Mouse (Mus musculus): ENCODE measurements around the gene Prss40. TPM values are rescaled to one million over a fixed set of nuclear protein-coding genes. Genes with fewer than 3 reads are reported as not detected.

Gene Prss40
- not detected in 2 replicates for polyA plus RNA-seq (2011; ENCODE audit: insufficient read depth, insufficient read length, low replicate concordance, missing spikeins)

- 84% methylated on average over 15 of the region's 15 CpGs for WGBS
- TF ChIP-seq POLR2A (IDR thresholded peaks at IDR 0.05; ENCODE audit: borderline replicate concordance, control insufficient read depth, low read depth, low read length), result no peak
- Histone ChIP-seq H3K27ac (ENCODE audit: control insufficient read depth, insufficient read depth, low read depth, low read length, poor library complexity) (no peak within 1 kb of the TSS), H3K4me3 (replicated peaks; ENCODE audit: control insufficient read depth, low read depth, low read length) (no peak within 1 kb of the TSS), H3K4me1 (ENCODE audit: control insufficient read depth, insufficient read depth, low read length) (no peaks in the 10 kb centered on the region)
These were observed at the start of gene Prss40 for GRCm38 (mm10) chr1:34560843-34561242. Prss40 (minus strand) TSS chr1:34560943.

DNA sequence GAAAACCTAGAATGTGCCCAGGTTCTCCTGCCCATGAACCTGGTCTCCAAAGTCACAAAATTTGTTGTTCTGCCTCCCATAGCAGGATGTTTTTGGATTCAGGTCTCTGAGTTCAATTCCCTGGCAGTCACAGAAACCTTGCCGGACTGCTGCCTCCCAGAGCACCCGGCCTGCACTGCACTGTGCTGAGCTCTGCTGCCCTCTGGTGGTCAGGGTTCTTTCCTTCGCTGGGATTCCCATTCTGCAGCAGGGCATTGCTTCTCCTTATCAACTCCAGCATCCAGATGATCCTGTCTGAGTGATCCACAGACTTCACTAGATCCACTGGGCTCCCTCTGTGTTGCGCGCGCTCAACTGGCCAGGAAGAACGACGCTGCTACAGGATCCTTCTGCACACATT, 41.6 kb upstream of the Prss40 start:
- no peak for TF ChIP-seq POLR2A (IDR thresholded peaks at IDR 0.05; ENCODE audit: borderline replicate concordance, control insufficient read depth, low read depth, low read length)
- peak; percentile 97 for TF ChIP-seq CTCF (IDR thresholded peaks at IDR 0.05; ENCODE audit: control insufficient read depth, insufficient read depth, low read length)
- H3K4me1 ChIP-seq (ENCODE audit: control insufficient read depth, insufficient read depth, low read length), result no peaks in the 10 kb centered on the region
- WGBS, result 18% methylated on average over 8 of the region's 8 CpGs
- H3K27ac ChIP-seq (ENCODE audit: control insufficient read depth, insufficient read depth, low read depth, low read length, poor library complexity), result no peak overlapping the region
- no peak overlapping the region for H3K4me3 ChIP-seq (replicated peaks; ENCODE audit: control insufficient read depth, low read depth, low read length)

- Histone ChIP-seq H3K4me1 (ENCODE audit: control insufficient read depth, insufficient read depth, low read length) (no peaks in the 10 kb centered on the region), H3K4me3 (replicated peaks; ENCODE audit: control insufficient read depth, low read depth, low read length) (no peak overlapping the region), H3K27ac (ENCODE audit: control insufficient read depth, insufficient read depth, low read depth, low read length, poor library complexity) (no peak overlapping the region)
- WGBS, result 79% methylated on average over 3 of the region's 3 CpGs
- TF ChIP-seq POLR2A (IDR thresholded peaks at IDR 0.05; ENCODE audit: borderline replicate concordance, control insufficient read depth, low read depth, low read length) (no peak), CTCF (IDR thresholded peaks at IDR 0.05; ENCODE audit: control insufficient read depth, insufficient read depth, low read length) (no peak)
These were observed 40.7 kb upstream of the Prss40 start for GRCm38 (mm10) chr1:34601323-34602047.

DNA sequence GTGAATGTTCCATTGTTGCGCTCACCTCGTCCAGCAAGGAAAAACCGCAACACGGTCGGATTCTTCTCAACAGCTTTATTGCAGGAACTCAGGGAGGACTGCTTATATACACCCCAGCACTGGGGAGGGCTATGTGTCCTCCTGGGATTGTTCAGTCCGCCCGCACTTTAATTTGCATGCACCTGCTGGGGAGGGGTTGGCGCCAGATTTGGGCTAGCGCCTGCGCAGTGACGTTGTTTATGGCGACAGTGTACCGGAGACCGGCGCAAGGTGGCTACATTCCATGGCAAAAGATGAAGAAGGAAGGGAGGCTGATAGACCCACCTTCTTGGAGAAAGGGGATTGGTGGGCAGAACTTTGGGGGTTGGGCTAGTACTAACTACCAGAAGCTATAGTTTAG, 39.3 kb upstream of the Prss40 start:
- TF ChIP-seq POLR2A (IDR thresholded peaks at IDR 0.05; ENCODE audit: borderline replicate concordance, control insufficient read depth, low read depth, low read length), result no peak
- no peak for TF ChIP-seq CTCF (IDR thresholded peaks at IDR 0.05; ENCODE audit: control insufficient read depth, insufficient read depth, low read length)
- Histone ChIP-seq H3K27ac (ENCODE audit: control insufficient read depth, insufficient read depth, low read depth, low read length, poor library complexity) (no peak overlapping the region), H3K4me3 (replicated peaks; ENCODE audit: control insufficient read depth, low read depth, low read length) (no peak overlapping the region), H3K4me1 (ENCODE audit: control insufficient read depth, insufficient read depth, low read length) (no peaks in the 10 kb centered on the region)
- WGBS, result 91% methylated on average over 15 of the region's 15 CpGs

DNA sequence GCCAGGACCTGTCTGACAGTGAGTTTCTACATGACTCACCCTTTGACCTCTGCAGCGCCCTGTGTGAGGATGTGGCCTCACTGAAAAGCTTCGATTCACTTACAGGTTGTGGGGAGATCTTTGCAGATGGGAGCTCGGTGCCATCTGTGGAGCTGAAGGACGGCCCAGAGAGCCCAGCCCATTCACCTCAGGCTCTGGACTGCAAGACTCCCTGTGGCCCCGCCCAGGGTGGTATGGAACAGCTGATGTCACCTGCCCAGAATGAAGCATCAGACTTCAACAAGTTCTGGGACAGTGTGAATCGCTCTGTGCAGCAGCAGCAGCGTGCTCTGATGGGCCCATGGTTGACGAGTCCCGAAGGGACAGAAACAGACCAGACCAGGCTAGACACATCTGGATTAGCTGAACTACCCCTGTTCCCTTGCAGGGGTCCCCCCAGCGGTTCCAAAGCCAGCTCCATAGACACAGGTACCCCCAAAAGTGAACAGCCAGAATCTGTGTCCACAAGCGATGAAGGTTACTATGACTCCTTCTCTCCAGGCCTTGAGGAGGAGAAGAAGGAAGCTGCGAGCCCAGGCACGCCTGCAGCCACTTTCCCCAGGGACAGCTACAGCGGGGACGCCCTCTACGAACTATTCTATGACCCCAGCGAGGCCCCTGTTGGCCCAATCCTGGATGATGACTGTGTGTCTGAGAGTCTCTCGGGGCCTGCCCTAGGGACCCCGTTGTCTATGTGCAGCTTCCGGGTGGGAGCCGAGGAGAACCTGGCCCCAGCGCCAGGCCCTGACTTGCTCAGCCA, 26.8 kb upstream of the Prss40 start:
- no peaks in the 10 kb centered on the region for H3K4me1 ChIP-seq (ENCODE audit: control insufficient read depth, insufficient read depth, low read length)
- TF ChIP-seq POLR2A (IDR thresholded peaks at IDR 0.05; ENCODE audit: borderline replicate concordance, control insufficient read depth, low read depth, low read length), result no peak
- TF ChIP-seq CTCF (IDR thresholded peaks at IDR 0.05; ENCODE audit: control insufficient read depth, insufficient read depth, low read length), result no peak
- no peak overlapping the region for H3K27ac ChIP-seq (ENCODE audit: control insufficient read depth, insufficient read depth, low read depth, low read length, poor library complexity)
- H3K4me3 ChIP-seq (replicated peaks; ENCODE audit: control insufficient read depth, low read depth, low read length), result no peak overlapping the region
- WGBS, result 81% methylated on average over 22 of the region's 22 CpGs

DNA sequence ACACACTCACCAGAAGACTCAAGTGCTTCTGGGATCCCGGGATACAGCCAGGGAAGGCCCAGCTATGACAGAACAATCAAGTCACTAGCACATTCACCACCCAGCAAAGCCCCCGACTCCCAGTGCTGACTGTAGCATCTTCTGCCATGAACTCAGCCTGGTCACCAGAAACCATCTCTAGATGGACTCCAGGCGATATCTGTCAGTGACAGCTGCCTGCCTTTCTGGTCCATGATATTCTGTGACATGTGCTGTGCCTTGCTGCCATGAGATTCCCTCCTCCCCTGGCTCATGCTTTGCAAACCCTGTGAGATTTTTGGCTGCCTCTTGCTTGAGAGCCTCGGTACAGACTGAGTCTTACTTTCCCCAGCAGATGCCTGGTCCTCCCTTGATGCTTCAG, 24.0 kb upstream of the Prss40 start:
- no peak overlapping the region for H3K27ac ChIP-seq (ENCODE audit: control insufficient read depth, insufficient read depth, low read depth, low read length, poor library complexity)
- TF ChIP-seq CTCF (IDR thresholded peaks at IDR 0.05; ENCODE audit: control insufficient read depth, insufficient read depth, low read length), result no peak
- no peak for TF ChIP-seq POLR2A (IDR thresholded peaks at IDR 0.05; ENCODE audit: borderline replicate concordance, control insufficient read depth, low read depth, low read length)
- H3K4me3 ChIP-seq (replicated peaks; ENCODE audit: control insufficient read depth, low read depth, low read length), result no peak overlapping the region
- no peaks in the 10 kb centered on the region for H3K4me1 ChIP-seq (ENCODE audit: control insufficient read depth, insufficient read depth, low read length)
- WGBS, result 64% methylated on average over 4 of the region's 4 CpGs

- H3K27ac ChIP-seq (ENCODE audit: control insufficient read depth, insufficient read depth, low read depth, low read length, poor library complexity), result no peak overlapping the region
These were observed 23.1 kb upstream of the Prss40 start for GRCm38 (mm10) chr1:34583821-34584263.

DNA sequence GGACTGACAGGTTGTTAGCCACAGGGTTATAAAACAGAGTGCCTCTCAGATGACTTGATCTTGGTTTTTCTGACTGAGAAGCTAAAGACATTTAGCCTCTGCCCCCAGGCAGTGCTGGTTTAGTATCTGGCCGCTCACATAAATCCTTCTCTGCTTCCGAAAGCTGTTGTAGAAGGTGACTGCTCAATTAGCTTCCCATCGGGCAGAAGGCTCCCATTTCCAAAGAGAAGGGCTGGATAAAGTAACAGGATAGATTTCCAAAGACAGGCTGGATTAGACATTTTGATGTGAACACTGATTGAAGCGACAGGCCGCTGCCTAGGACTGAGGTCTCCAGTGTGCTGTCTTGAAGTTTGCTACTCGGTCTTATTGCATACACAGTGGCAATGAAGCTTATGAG, 21.5 kb upstream of the Prss40 start:
- Histone ChIP-seq H3K4me1 (ENCODE audit: control insufficient read depth, insufficient read depth, low read length) (no peaks in the 10 kb centered on the region), H3K4me3 (replicated peaks; ENCODE audit: control insufficient read depth, low read depth, low read length) (no peak overlapping the region), H3K27ac (ENCODE audit: control insufficient read depth, insufficient read depth, low read depth, low read length, poor library complexity) (no peak overlapping the region)
- WGBS, result 77% methylated on average over 6 of the region's 6 CpGs
- TF ChIP-seq POLR2A (IDR thresholded peaks at IDR 0.05; ENCODE audit: borderline replicate concordance, control insufficient read depth, low read depth, low read length) (no peak), CTCF (IDR thresholded peaks at IDR 0.05; ENCODE audit: control insufficient read depth, insufficient read depth, low read length) (no peak)

More at GRCm38 (mm10) chr1:34583821-34584263, 23.1 kb upstream of the Prss40 start:
- WGBS, result 32% methylated on average over 4 of the region's 4 CpGs
- TF ChIP-seq CTCF (IDR thresholded peaks at IDR 0.05; ENCODE audit: control insufficient read depth, insufficient read depth, low read length) (no peak), POLR2A (IDR thresholded peaks at IDR 0.05; ENCODE audit: borderline replicate concordance, control insufficient read depth, low read depth, low read length) (no peak)
- Histone ChIP-seq H3K4me3 (replicated peaks; ENCODE audit: control insufficient read depth, low read depth, low read length) (no peak overlapping the region), H3K4me1 (ENCODE audit: control insufficient read depth, insufficient read depth, low read length) (no peaks in the 10 kb centered on the region)
